Mouse (Mus musculus): ENCODE results near the gene Vsig10.
A peak's percentile ranks its signal among the peaks of the same experiment; 100 is the strongest.

- TF ChIP-seq CTCF (IDR thresholded peaks at IDR 0.05; ENCODE audit: insufficient read depth, low read depth, low read length) (no peak), POLR2A (IDR thresholded peaks at IDR 0.05; ENCODE audit: insufficient read depth, low read depth, low read length) (peak; percentile 14; the same call in 1 of the 2 replicates)
Measured at GRCm38 (mm10) chr5:117356365-117357128, 37.7 kb downstream of the Vsig10 start.

All from olfactory bulb, adult 2 months (tissue).